Comparison of ENCODE assay signal across 10 mouse cellular contexts in the genomic region with DNA sequence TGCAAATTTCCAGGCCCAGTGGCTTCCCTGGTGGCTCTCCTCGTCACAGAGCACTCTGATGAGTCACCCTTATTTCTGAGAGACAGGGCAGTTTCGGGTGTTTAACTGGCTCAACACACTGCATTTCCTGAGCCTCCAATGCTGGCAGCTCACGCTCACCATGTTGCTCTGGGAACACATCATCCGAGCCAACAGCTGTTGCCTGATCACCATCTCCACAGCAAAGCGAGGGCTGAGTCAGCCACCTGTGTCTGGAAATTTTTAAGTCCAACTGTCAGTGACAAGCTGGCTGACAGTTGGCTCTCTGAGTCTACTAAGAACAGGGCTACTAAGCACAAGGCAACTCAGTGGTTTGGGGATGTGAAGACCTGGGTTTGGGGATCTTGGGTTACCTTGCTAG. TPM values are rescaled to one million over a fixed set of nuclear protein-coding genes. Genes with fewer than 3 reads are reported as not detected.
DNase-seq lines count a peak whose midpoint lies in the region; ATAC-seq and TF ChIP-seq lines count a peak whose summit lies in the region.
"Had no signal": no experiment of that assay in that cellular context is flagged by ENCODE, and none has a peak within 500 bp of the region (broad histone marks: within the 10 kb centered on the region; RNA-seq: fewer than 3 reads in every experiment).

No protein-coding gene starts in this region.

- WGBS in limb, embryonic 14.5 days = 47% methylated on average over 5 of the region's 5 CpGs
- 57% methylated on average over 5 of the region's 5 CpGs for whole genome bisulfite sequencing in limb, embryonic 10.5 days

- no peak overlapping the region for H3K9ac ChIP-seq in limb, embryonic 14.5 days (ENCODE audit: low read depth, low read length, severe bottlenecking)
- H3K9ac ChIP-seq: heart, embryonic 12.5 days had no signal

- TF ChIP-seq POLR2A in limb, embryonic 14.5 days (IDR thresholded peaks at IDR 0.05; ENCODE audit: borderline replicate concordance, extremely low read depth, insufficient read depth, insufficient read length) = no peak

- no peak overlapping the region for H3K4me2 ChIP-seq in limb, embryonic 14.5 days (replicated peaks; ENCODE audit: low read depth, low read length, severe bottlenecking)
- H3K4me2 ChIP-seq: heart, embryonic 12.5 days had no signal

- peaks cover 9% of the 10 kb centered on the region; the same call in 1 of the 2 replicates for H3K4me1 ChIP-seq in limb, embryonic 14.5 days (ENCODE audit: control insufficient read depth, insufficient read depth, low read length)
- peaks cover 12% of the 10 kb centered on the region for H3K4me1 ChIP-seq in limb, embryonic 10.5 days

- H3K9me3 ChIP-seq in limb, embryonic 14.5 days (ENCODE audit: control insufficient read depth, low read length) = no peaks in the 10 kb centered on the region
- no peaks in the 10 kb centered on the region for H3K9me3 ChIP-seq in limb, embryonic 10.5 days (replicated peaks)
- H3K9me3 ChIP-seq: heart, embryonic 12.5 days had no signal

- DNase-seq in limb, embryonic 14.5 days (ENCODE audit: low spot score) = peak; percentile 18
- DNase-seq in limb, embryonic 10.5 days (ENCODE audit: low spot score) = no peak
- peak; percentile 64 to 78 for DNase-seq in frontal cortex, adult 2 months (ENCODE audit: extremely low spot score in 1 of 2, low spot score in 1 of 2)
- peak; percentile 58 to 69 for DNase-seq in left cerebral cortex, postnatal 36 days (ENCODE audit: low spot score in 2 of 2)
- DNase-seq in thymus, postnatal 25 days = peak; percentile 54
- no peak for DNase-seq in B cell, adult 2 months
- DNase-seq in cerebellum, postnatal 4 days (ENCODE audit: low spot score in 2 of 2) = no peak
- DNase-seq: lung, postnatal 14 days had no signal

- ATAC-seq in limb, embryonic 14.5 days (ENCODE audit: low FRiP score, low read depth) = no peak; the same call in 1 of the 2 replicates
- no peak for ATAC-seq in activated CD4-positive, CD25-positive, alpha-beta regulatory T cell, adult 4 months

- no peak overlapping the region for H3K4me3 ChIP-seq in limb, embryonic 14.5 days (replicated peaks; ENCODE audit: low read length)
- H3K4me3 ChIP-seq in limb, embryonic 10.5 days = no peak overlapping the region
- H3K4me3 ChIP-seq: heart, embryonic 12.5 days had no signal

- peaks cover 23% of the 10 kb centered on the region for H3K27me3 ChIP-seq in limb, embryonic 14.5 days (ENCODE audit: control insufficient read depth, insufficient read depth, low read length)
- peaks cover 36% of the 10 kb centered on the region for H3K27me3 ChIP-seq in limb, embryonic 10.5 days (ENCODE audit: low read depth, poor library complexity, severe bottlenecking)

- no peak overlapping the region for H3K27ac ChIP-seq in limb, embryonic 14.5 days (replicated peaks; ENCODE audit: low read depth, low read length)
- H3K27ac ChIP-seq in limb, embryonic 10.5 days = no peak overlapping the region

- intact Hi-C loops in left cerebral cortex, postnatal 36 days (cut with DNase I) = no loop called here

- no peaks in the 10 kb centered on the region for H3K36me3 ChIP-seq in limb, embryonic 14.5 days (ENCODE audit: control insufficient read depth, insufficient read depth, low read length)
- H3K36me3 ChIP-seq in limb, embryonic 10.5 days = no peaks in the 10 kb centered on the region
- H3K36me3 ChIP-seq: heart, embryonic 12.5 days had no signal

RNA-seq across cellular contexts. Expression of a gene that starts 4.1 kb away (rescaled TPM):
- 0.05 and 0.08 TPM in 2 replicates for polyA plus RNA-seq in limb, embryonic 14.5 days (2012; rRNA removed)
- polyA plus RNA-seq in limb, embryonic 14.5 days (2014; fragmentation: Nextera tagmentation; extraction: Ambion mirVana) = 0.26 and 0.29 TPM in 2 replicates
- polyA plus RNA-seq in limb, embryonic 10.5 days (2016; fragmentation: Nextera tagmentation; extraction: Ambion mirVana) = 0.16 and 0.29 TPM in 2 replicates
- polyA plus RNA-seq in frontal cortex, adult 2 months (2012; rRNA removed) = 15.5 and 21.1 TPM in 2 replicates
- total RNA-seq in left cerebral cortex, postnatal 36 days (2021) = 10 to 100 TPM; 46.3 to 64.0 TPM
- under 1 TPM; 0.46 to 0.57 TPM for polyA plus RNA-seq in activated CD4-positive, CD25-positive, alpha-beta regulatory T cell, adult 4 months (2017; shearing (Covaris generic))

Comparison
In these comparisons a context has a peak if more than half of its experiments do, and no peak if none do; other contexts are left out.
1. DNase-seq: peak in limb, embryonic 14.5 days (single experiment), frontal cortex, adult 2 months (2 of 2), left cerebral cortex, postnatal 36 days (2 of 2) and thymus, postnatal 25 days (single experiment); none in limb, embryonic 10.5 days (single experiment), B cell, adult 2 months (0 of 2) and cerebellum, postnatal 4 days (0 of 2).
2. RNA of a gene that starts 4.1 kb away (polyA plus RNA-seq): 15.5 to 21.1 TPM in frontal cortex, adult 2 months; 0.46 to 0.57 TPM in activated CD4-positive, CD25-positive, alpha-beta regulatory T cell, adult 4 months, 0.16 to 0.29 TPM in limb, embryonic 10.5 days and 0.05 to 0.29 TPM in limb, embryonic 14.5 days; every median in the first group is over 10 times any median in the second.